Mouse (Mus musculus) retina, postnatal 1 day (tissue): ENCODE results near the gene Lrrc38.
A peak's percentile ranks its signal among the peaks of the same experiment; 100 is the strongest.
"Not testable (repeated sequence)": the region's sequence is repeated elsewhere in the genome, so short reads cannot be mapped to it uniquely, and the experiment has no call there.

Experiments used
- DNase-seq: peaks from one replicate; pipeline ENCODE4 v3.0.0-alpha.2; 2012

The Lrrc38 gene

DNA sequence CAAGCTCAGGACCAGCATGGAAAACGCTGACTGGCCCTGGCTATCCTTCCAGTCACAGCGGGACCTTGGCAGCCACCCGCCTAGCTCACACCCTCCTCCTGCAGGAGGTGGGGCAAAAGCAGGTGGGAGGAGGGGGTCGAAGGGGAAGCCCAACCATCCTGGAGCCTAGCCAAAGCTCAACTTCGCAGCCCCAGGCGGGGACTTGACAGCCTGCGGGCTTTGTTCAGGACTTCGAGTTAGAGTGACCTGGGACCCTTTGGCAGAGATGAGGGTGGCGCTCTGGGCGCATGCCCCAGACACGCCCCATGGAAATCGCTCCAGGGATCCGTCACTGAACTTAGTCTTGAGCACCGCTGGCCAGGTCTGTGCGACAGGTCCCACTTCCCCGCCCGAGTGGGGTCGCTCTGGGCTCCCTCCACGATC, at the start of gene Lrrc38:
Lrrc38 (plus strand) TSS at position 274 of the 423 bp plus-strand sequence.
- DNase-seq = peak; percentile 77

DNA sequence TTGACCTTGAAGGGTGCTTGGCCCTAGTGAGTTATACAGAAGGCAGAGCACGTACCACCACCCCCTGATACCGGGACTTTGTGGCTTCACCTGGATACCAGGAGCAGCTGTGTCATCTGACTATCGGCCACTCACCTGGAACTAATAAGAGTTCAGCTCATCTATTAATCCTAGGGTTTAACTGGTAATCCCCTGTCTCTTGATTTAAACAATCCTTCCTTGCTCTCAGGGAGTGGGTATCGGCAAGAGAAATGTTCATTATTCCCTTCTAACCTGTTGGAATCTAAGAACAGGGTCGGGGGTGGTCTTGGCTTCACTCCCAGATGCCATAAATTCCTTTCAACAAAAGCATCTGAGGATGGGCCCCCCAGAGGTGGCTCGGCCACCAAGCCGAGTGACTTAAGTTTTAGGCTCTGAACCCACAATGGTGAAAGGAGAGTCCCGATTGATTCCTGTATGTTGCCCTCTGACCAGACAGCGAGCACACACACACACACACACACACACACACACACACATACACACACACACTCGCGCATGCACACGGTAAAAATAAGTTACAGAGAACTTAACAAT, 49.4 kb upstream of the Lrrc38 start:
- peak; percentile 50 for DNase-seq

DNA sequence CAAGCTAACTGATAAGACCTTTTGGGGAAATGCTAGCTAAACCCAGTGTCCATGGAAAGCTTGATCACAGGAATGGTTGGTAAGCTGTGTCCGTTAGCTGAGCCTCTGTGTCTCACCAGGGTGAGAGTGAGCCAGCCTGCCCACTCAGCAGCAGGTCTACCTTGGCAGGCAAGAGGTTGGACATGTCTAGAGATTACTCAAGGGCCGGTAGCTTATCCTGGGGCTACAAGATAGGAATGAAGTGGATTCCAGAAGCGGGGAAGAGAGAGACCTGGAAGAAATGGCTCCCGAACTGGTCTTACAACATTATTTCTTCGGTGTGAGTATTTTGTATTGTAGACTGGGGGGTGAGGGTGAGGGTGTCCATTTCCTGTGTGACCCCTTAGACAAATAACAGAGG, 48.5 kb upstream of the Lrrc38 start:
- DNase-seq = no peak

DNA sequence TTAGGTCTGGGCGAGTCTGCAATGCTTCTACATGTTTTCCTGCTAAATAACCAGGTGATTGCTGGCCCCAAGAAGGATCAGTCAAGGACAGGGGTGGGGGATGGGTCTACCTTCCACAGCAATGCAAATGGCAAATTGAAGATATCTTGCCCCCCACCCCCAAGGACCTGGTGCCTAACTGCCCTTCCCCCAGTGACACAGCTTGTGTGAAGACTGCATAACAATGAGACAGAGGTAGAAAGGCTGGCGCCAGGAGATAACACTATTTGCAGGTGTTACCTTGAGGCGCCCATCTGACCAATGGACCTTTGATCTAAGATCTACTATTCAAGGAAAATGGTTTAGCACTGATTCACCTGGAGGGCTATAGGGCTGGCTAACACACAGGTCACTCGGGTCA, 47.7 kb upstream of the Lrrc38 start:
- no peak for DNase-seq

DNA sequence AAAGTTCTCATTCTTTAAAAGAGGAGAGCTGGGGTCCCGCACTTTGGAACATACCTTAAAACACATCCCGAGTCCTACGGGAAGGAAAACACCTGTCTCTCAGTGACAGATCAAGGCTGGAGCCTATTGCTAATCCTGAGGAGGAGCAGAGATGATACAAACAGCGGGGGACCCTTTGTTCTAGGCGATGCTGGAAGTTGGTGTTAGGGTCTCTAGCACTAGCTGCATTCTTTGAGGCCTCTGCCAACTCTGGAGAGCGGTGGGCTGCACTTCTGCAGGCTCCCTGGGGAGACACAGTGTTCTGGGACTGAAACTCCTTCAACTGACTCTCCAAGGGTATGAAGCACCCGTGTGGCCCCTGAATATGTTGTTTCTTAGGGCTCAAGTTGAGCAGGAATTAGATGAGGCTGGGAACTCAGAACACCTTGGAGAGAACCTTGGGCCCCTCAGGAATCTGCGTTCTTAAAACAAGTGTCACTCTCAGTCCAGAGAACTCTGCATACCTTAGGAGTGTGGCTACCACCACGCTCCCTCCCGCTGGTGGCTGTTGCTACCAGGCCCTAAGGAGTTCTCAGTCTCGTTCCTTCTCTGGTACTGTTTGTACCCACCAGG, 47.2 kb upstream of the Lrrc38 start:
- DNase-seq = no peak

- no peak for DNase-seq
Observed at GRCm38 (mm10) chr4:143305031-143305430, 44.5 kb upstream of the Lrrc38 start.

GRCm38 (mm10) chr4:143305987-143306772, 43.4 kb upstream of the Lrrc38 start:
- DNase-seq = no peak

DNA sequence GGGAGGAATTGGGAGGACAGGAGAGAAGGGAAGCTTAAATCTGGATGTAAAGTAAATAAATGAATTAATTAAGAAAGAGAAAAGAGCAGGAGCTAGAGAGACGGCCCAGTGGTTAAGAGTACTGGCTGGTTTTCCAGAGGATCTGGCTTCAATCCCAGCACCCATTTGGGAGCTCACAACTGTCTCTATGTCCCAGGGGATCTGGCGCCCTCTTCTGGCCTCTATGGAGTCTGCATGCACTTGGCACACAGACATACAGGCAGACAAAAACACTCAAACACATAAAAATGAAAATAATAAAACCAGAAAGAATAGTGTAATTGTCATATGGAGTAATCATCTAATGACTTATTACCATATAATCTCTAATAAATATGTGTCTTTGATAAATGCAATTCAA, 38.2 kb upstream of the Lrrc38 start:
- no peak for DNase-seq

DNA sequence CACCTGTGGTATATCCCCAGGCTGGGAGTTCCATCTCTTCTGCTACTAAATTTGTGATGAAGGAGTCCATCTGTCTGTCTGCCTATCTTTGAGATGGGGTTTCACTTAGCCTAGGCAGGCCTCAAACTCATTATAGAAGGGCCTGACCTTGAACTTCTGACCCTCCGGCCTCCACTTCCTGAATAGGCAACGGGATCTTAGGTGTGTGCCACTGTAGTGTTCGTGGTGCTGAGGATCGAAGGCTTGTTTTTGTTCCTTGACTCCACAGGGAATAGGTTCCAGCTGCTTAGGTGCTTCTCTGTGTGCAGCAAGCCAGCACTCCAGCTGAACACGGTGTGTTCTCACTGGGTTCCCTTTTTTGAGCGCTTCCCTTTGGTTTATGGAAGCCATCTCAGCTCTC, 36.3 kb upstream of the Lrrc38 start:
- no peak for DNase-seq

GRCm38 (mm10) chr4:143324176-143324924, 25.2 kb upstream of the Lrrc38 start:
- peak; percentile 49 for DNase-seq

DNA sequence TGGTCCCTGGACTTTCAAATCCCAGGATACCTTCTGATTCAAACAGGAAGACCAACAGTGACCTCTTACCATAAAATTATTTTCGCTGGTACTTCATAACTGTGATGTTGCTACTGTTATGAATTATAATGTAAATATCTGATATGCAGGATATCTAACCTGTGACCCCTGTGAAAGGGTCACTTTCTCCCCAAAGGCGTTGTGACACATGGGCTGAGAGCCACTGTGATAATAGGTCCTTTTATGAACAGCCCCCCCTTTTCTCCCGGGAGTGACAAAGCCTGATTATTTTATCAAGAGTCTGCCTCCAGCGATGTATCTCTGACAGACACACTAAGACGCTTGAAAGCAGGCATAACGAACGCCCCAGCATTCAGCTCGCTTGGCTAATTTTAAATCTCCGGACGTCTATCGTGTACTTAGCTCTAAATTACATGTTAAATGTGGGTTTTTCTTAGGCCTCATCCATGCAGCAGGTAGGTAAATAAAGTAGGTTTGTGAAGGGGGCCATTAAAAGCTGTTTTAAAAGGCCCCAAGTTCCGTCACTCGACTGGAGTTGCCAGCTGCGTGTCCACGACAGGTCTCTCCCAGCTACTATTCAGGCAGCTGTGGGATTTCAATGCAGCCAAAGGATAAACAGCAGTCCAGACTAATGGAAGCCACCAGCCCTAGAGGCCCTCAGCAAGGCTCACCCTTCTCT, 24.5 kb upstream of the Lrrc38 start:
- peak; percentile 64 for DNase-seq

GRCm38 (mm10) chr4:143325625-143325941, 24.0 kb upstream of the Lrrc38 start:
- peak; percentile 81 for DNase-seq

DNA sequence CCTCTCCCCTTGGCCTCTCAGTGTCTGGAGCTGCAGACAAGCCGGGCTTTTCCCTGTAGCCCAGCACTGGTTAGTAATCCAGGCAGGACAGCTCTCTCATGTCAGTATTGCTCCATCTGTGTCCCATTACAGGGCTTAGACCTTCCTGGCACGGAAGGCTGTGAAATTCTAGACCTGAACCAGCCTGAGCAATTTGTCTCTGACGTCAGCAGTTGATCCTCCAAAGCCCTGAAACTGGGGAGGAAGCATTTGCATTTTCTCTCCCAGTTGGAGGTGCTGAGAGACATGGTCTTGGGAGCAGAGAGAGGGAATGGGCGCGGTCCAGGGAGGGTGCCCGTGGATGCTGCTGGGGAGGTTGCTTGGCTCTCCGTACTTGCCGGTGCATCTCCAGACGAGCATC, 19.0 kb upstream of the Lrrc38 start:
- peak; percentile 29 for DNase-seq

DNA sequence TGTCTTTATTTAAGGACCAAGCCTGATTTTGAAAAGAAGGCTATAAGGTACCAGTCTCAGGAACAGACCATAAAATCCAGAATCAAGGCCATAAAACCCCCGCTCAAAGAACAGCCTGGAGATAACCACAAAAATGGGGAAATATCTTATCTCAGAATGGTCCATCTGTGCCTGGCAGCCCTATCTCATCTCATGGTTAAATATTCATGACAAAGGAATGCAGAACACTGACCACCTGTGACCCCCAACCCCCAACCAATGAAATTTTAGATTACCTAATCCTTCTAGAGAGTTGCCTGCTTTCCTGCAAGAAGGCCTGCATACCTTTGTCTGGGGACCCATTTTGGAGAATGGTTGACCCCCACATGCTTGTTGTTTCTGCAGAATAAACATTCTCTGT, 17.8 kb upstream of the Lrrc38 start:
- DNase-seq = no peak

DNA sequence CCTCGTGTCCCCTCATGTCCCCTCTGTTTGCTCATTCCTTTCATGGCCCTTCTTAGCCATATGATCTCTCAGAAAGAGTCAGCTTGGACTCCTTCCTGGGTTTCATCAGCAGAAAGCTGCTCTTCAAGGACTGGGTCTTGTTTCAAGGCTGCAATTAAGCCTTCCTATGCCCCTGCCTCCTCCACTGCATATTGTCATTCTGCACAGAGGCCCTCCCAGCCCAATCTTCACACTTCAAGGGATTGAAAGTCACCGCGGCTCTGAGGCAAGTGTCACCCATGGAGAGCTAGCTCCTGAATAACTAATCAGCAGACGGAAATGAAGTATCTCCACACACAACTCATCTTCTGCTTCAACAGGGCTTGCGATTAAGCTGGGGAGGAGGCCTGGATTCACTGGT, 15.4 kb upstream of the Lrrc38 start:
- DNase-seq = no peak

DNA sequence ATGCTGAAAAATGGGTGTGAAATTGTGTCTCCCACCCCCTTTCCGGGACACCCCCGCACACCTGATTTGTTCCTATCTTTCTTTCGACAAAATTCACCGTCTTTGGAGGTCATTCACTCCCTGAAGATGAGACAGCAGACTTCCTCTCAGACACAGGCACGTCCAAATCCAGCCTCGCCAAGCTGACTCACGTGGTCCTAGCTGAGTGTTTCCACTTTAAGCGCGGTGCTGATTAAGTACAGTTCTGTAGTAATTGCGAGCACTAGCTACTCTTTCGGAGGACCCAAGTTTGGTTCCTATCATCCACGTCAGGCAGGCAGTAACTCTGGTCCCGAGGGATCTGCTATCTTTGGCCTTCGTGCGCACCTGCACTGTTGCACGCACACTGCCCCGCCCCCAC, 14.6 kb upstream of the Lrrc38 start:
- no peak for DNase-seq

DNA sequence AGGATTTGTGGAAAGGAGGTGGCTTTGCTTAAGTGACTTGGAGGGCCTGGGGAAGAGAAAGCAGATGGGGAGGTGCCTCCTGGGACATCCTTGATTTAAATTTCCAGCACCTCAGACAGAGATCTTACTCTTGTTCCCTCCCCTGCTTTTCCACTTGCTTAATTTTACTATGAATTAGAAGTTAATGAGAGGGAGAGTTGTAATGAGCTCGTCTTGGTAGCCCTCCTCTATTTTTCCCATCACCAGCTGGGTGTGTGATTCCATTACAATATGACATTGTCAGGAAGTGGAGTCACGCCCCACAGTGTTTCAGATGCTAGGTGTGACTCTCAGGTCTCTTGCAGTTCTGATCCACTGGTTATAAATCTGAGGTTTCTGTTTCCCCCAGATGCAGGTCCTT, 13.5 kb upstream of the Lrrc38 start:
- no peak for DNase-seq

- DNase-seq = no peak
Observed at GRCm38 (mm10) chr4:143339808-143340207, 9.7 kb upstream of the Lrrc38 start.

- no peak for DNase-seq
Observed at GRCm38 (mm10) chr4:143341470-143341869, 8.1 kb upstream of the Lrrc38 start.

GRCm38 (mm10) chr4:143345491-143345890, 4.1 kb upstream of the Lrrc38 start:
- DNase-seq = not testable (repeated sequence)

DNA sequence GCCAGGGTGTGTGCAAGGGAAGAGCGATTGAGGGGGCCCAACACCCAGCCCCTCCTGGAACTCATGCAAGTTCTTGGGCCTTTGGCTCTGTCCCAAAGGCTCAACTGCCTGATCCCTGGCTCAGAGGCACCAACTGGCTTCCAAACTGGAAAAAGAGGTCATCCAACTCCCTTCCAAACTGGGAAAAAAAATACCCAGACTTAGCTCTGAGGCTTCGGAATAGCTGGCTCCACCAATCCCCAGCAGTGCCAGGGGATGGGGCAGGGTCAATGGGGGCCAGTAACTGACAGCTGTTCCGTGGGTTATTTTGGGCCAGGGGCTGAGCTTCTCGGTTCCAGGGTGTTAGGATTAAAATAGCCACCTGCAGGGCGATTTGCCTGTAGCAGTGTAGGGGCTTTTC, 879 bp upstream of the Lrrc38 start:
- no peak for DNase-seq

- peak; percentile 49 for DNase-seq
Observed at GRCm38 (mm10) chr4:143350047-143351015, 774 bp downstream of the Lrrc38 start.
